Mouse (Mus musculus) embryo, embryonic 10.5 days (tissue): ENCODE measurements around the gene Rilp.

Source experiments
- DNase-seq: peaks from one replicate; pipeline ENCODE4 v3.0.0-alpha.2; 2015; ENCODE audit warnings: low spot score

Rilp gene

GRCm38 (mm10) chr11:75494296-75495049, 15.4 kb upstream of the Rilp start:
- DNase-seq: no peak

- no peak for DNase-seq
These were observed 11.8 kb upstream of the Rilp start for GRCm38 (mm10) chr11:75498126-75498525.

- no peak for DNase-seq
These were observed 1.7 kb upstream of the Rilp start for GRCm38 (mm10) chr11:75508162-75508561.

- DNase-seq: no peak
These were observed 990 bp upstream of the Rilp start for GRCm38 (mm10) chr11:75508904-75509303.

GRCm38 (mm10) chr11:75510627-75510993, 716 bp downstream of the Rilp start:
- DNase-seq: peak; percentile 94

GRCm38 (mm10) chr11:75511213-75511612, 1.3 kb downstream of the Rilp start:
- DNase-seq: no peak

- no peak for DNase-seq
These were observed 2.6 kb downstream of the Rilp start for GRCm38 (mm10) chr11:75512301-75513018.

GRCm38 (mm10) chr11:75513336-75513735, 3.4 kb downstream of the Rilp start, which contains the start of gene Scarf1:
TSS of gene Scarf1 (plus strand) at chr11:75513540.
- DNase-seq: no peak

GRCm38 (mm10) chr11:75515186-75515585, 5.3 kb downstream of the Rilp start:
- no peak for DNase-seq

GRCm38 (mm10) chr11:75519834-75520633, 10.1 kb downstream of the Rilp start:
- DNase-seq: no peak

- DNase-seq: no peak
These were observed 11.7 kb downstream of the Rilp start for GRCm38 (mm10) chr11:75521609-75522008.

- no peak for DNase-seq
These were observed 12.9 kb downstream of the Rilp start for GRCm38 (mm10) chr11:75522793-75523192.

- no peak for DNase-seq
These were observed 15.7 kb downstream of the Rilp start for GRCm38 (mm10) chr11:75525531-75526125.

- no peak for DNase-seq
These were observed 17.0 kb downstream of the Rilp start for GRCm38 (mm10) chr11:75526943-75527342.

GRCm38 (mm10) chr11:75529771-75530170, 19.9 kb downstream of the Rilp start:
- no peak for DNase-seq

GRCm38 (mm10) chr11:75530325-75530724, 20.4 kb downstream of the Rilp start:
- peak; percentile 97 for DNase-seq

GRCm38 (mm10) chr11:75530845-75531373, 21.0 kb downstream of the Rilp start:
- peak; percentile 63 for DNase-seq

GRCm38 (mm10) chr11:75531469-75532242, 21.8 kb downstream of the Rilp start, which contains the start of gene Slc43a2:
TSS of gene Slc43a2 (plus strand) at chr11:75531694.
- peak; percentile 98 for DNase-seq

- DNase-seq: peak; percentile 26
These were observed 22.7 kb downstream of the Rilp start for GRCm38 (mm10) chr11:75532340-75533277.
